Mouse (Mus musculus): ENCODE results near the gene Chpf. TPM values are rescaled to one million over a fixed set of nuclear protein-coding genes. Genes with fewer than 3 reads are reported as not detected.

Gene Chpf
- polyA plus RNA-seq, 1 experiment from 2014 or later, result 38.4 TPM

GRCm38 (mm10) chr1:75444208-75444607 lies 34.9 kb downstream of the Chpf start:
- no peak overlapping the region for H3K27ac ChIP-seq (ENCODE audit: low read length)
- no peak for ATAC-seq (ENCODE audit: insufficient number of reproducible peaks, insufficient read depth, low FRiP score, low read depth)
- peaks cover 30% of the 10 kb centered on the region; the same call in 1 of the 2 replicates for H3K4me1 ChIP-seq (ENCODE audit: control insufficient read depth, insufficient read depth, low read length)

GRCm38 (mm10) chr1:75443247-75444024 lies 35.7 kb downstream of the Chpf start:
- 40% methylated on average over 13 of the region's 13 CpGs for WGBS
- no peak overlapping the region for H3K27ac ChIP-seq (ENCODE audit: low read length)
- H3K27me3 ChIP-seq (ENCODE audit: control insufficient read depth, insufficient read depth, low read length), result peaks cover 3% of the 10 kb centered on the region; the same call in 1 of the 2 replicates
- no peak overlapping the region for H3K4me2 ChIP-seq (replicated peaks; ENCODE audit: low read depth, low read length)
- H3K9me3 ChIP-seq (ENCODE audit: control insufficient read depth, low read depth, low read length), result no peaks in the 10 kb centered on the region
- H3K4me1 ChIP-seq (ENCODE audit: control insufficient read depth, insufficient read depth, low read length), result peaks cover 23% of the 10 kb centered on the region; the same call in 1 of the 2 replicates
- ATAC-seq (ENCODE audit: insufficient number of reproducible peaks, insufficient read depth, low FRiP score, low read depth), result no peak
- H3K36me3 ChIP-seq (ENCODE audit: control insufficient read depth, insufficient read depth, low read length), result peaks cover 9% of the 10 kb centered on the region; the same call in 1 of the 2 replicates
- H3K9ac ChIP-seq (replicated peaks; ENCODE audit: low read depth, low read length), result no peak overlapping the region
- H3K4me3 ChIP-seq (ENCODE audit: low read depth, low read length), result no peak overlapping the region

More at GRCm38 (mm10) chr1:75444208-75444607, 34.9 kb downstream of the Chpf start:
- Histone ChIP-seq H3K9ac (replicated peaks; ENCODE audit: low read depth, low read length) (no peak overlapping the region), H3K27me3 (ENCODE audit: control insufficient read depth, insufficient read depth, low read length) (peaks cover 7% of the 10 kb centered on the region), H3K4me3 (ENCODE audit: low read depth, low read length) (no peak overlapping the region), H3K4me2 (replicated peaks; ENCODE audit: low read depth, low read length) (no peak overlapping the region), H3K36me3 (ENCODE audit: control insufficient read depth, insufficient read depth, low read length) (peaks cover 9% of the 10 kb centered on the region; the same call in 1 of the 2 replicates), H3K9me3 (ENCODE audit: control insufficient read depth, low read depth, low read length) (no peaks in the 10 kb centered on the region)
- 43% methylated on average over 3 of the region's 3 CpGs for WGBS

GRCm38 (mm10) chr1:75442811-75443210 lies 36.3 kb downstream of the Chpf start:
- H3K27ac ChIP-seq (ENCODE audit: low read length), result no peak overlapping the region
- no peak overlapping the region for H3K9ac ChIP-seq (replicated peaks; ENCODE audit: low read depth, low read length)
- no peaks in the 10 kb centered on the region for H3K9me3 ChIP-seq (ENCODE audit: control insufficient read depth, low read depth, low read length)
- H3K36me3 ChIP-seq (ENCODE audit: control insufficient read depth, insufficient read depth, low read length), result peaks cover 9% of the 10 kb centered on the region; the same call in 1 of the 2 replicates
- no peak for ATAC-seq (ENCODE audit: insufficient number of reproducible peaks, insufficient read depth, low FRiP score, low read depth)
- no peak overlapping the region for H3K4me2 ChIP-seq (replicated peaks; ENCODE audit: low read depth, low read length)
- peaks cover 3% of the 10 kb centered on the region; the same call in 1 of the 2 replicates for H3K27me3 ChIP-seq (ENCODE audit: control insufficient read depth, insufficient read depth, low read length)
- H3K4me3 ChIP-seq (ENCODE audit: low read depth, low read length), result no peak overlapping the region
- peaks cover 21% of the 10 kb centered on the region; the same call in 1 of the 2 replicates for H3K4me1 ChIP-seq (ENCODE audit: control insufficient read depth, insufficient read depth, low read length)
- WGBS, result 57% methylated on average over 8 of the region's 8 CpGs

- Histone ChIP-seq H3K4me1 (ENCODE audit: control insufficient read depth, insufficient read depth, low read length) (peaks cover 17% of the 10 kb centered on the region; the same call in 1 of the 2 replicates), H3K4me2 (replicated peaks; ENCODE audit: low read depth, low read length) (no peak overlapping the region), H3K9ac (replicated peaks; ENCODE audit: low read depth, low read length) (no peak overlapping the region), H3K27me3 (ENCODE audit: control insufficient read depth, insufficient read depth, low read length) (peaks cover 3% of the 10 kb centered on the region; the same call in 1 of the 2 replicates), H3K36me3 (ENCODE audit: control insufficient read depth, insufficient read depth, low read length) (peaks cover 9% of the 10 kb centered on the region; the same call in 1 of the 2 replicates), H3K27ac (ENCODE audit: low read length) (no peak overlapping the region), H3K9me3 (ENCODE audit: control insufficient read depth, low read depth, low read length) (no peaks in the 10 kb centered on the region), H3K4me3 (ENCODE audit: low read depth, low read length) (no peak overlapping the region)
- 85% methylated on average over 9 of the region's 9 CpGs for WGBS
- no peak for ATAC-seq (ENCODE audit: insufficient number of reproducible peaks, insufficient read depth, low FRiP score, low read depth)
Observed at GRCm38 (mm10) chr1:75442171-75442570, 36.9 kb downstream of the Chpf start.

GRCm38 (mm10) chr1:75441471-75441996 lies 37.6 kb downstream of the Chpf start:
- H3K4me1 ChIP-seq (ENCODE audit: control insufficient read depth, insufficient read depth, low read length), result peaks cover 17% of the 10 kb centered on the region; the same call in 1 of the 2 replicates
- H3K36me3 ChIP-seq (ENCODE audit: control insufficient read depth, insufficient read depth, low read length), result peaks cover 9% of the 10 kb centered on the region; the same call in 1 of the 2 replicates
- no peaks in the 10 kb centered on the region for H3K9me3 ChIP-seq (ENCODE audit: control insufficient read depth, low read depth, low read length)
- H3K9ac ChIP-seq (replicated peaks; ENCODE audit: low read depth, low read length), result no peak overlapping the region
- no peak overlapping the region for H3K4me3 ChIP-seq (ENCODE audit: low read depth, low read length)
- no peak overlapping the region for H3K4me2 ChIP-seq (replicated peaks; ENCODE audit: low read depth, low read length)
- no peak for ATAC-seq (ENCODE audit: insufficient number of reproducible peaks, insufficient read depth, low FRiP score, low read depth)
- WGBS, result 87% methylated on average over 15 of the region's 15 CpGs
- no peak overlapping the region for H3K27ac ChIP-seq (ENCODE audit: low read length)
- peaks cover 3% of the 10 kb centered on the region; the same call in 1 of the 2 replicates for H3K27me3 ChIP-seq (ENCODE audit: control insufficient read depth, insufficient read depth, low read length)

- no peak overlapping the region for H3K9ac ChIP-seq (replicated peaks; ENCODE audit: low read depth, low read length)
- no peak for ATAC-seq (ENCODE audit: insufficient number of reproducible peaks, insufficient read depth, low FRiP score, low read depth)
- no peak overlapping the region for H3K27ac ChIP-seq (ENCODE audit: low read length)
- H3K4me1 ChIP-seq (ENCODE audit: control insufficient read depth, insufficient read depth, low read length), result peaks cover 15% of the 10 kb centered on the region; the same call in 1 of the 2 replicates
- no peaks in the 10 kb centered on the region; the same call in 1 of the 2 replicates for H3K27me3 ChIP-seq (ENCODE audit: control insufficient read depth, insufficient read depth, low read length)
- no peak overlapping the region for H3K4me3 ChIP-seq (ENCODE audit: low read depth, low read length)
- H3K36me3 ChIP-seq (ENCODE audit: control insufficient read depth, insufficient read depth, low read length), result peaks cover 9% of the 10 kb centered on the region; the same call in 1 of the 2 replicates
- H3K9me3 ChIP-seq (ENCODE audit: control insufficient read depth, low read depth, low read length), result no peaks in the 10 kb centered on the region
- WGBS, result 96% methylated on average over 7 of the region's 7 CpGs
- H3K4me2 ChIP-seq (replicated peaks; ENCODE audit: low read depth, low read length), result no peak overlapping the region
Observed at GRCm38 (mm10) chr1:75440661-75441060, 38.4 kb downstream of the Chpf start.

- Histone ChIP-seq H3K36me3 (ENCODE audit: control insufficient read depth, insufficient read depth, low read length) (peaks cover 9% of the 10 kb centered on the region; the same call in 1 of the 2 replicates), H3K4me3 (ENCODE audit: low read depth, low read length) (no peak overlapping the region), H3K9ac (replicated peaks; ENCODE audit: low read depth, low read length) (no peak overlapping the region), H3K4me1 (ENCODE audit: control insufficient read depth, insufficient read depth, low read length) (peaks cover 11% of the 10 kb centered on the region; the same call in 1 of the 2 replicates), H3K9me3 (ENCODE audit: control insufficient read depth, low read depth, low read length) (no peaks in the 10 kb centered on the region), H3K27ac (ENCODE audit: low read length) (no peak overlapping the region), H3K27me3 (ENCODE audit: control insufficient read depth, insufficient read depth, low read length) (no peaks in the 10 kb centered on the region), H3K4me2 (replicated peaks; ENCODE audit: low read depth, low read length) (no peak overlapping the region)
- 78% methylated on average over 8 of the region's 9 CpGs for WGBS
- no peak for ATAC-seq (ENCODE audit: insufficient number of reproducible peaks, insufficient read depth, low FRiP score, low read depth)
Observed at GRCm38 (mm10) chr1:75438782-75439181, 40.3 kb downstream of the Chpf start.

- Histone ChIP-seq H3K27ac (ENCODE audit: low read length) (peak within 1 kb of the TSS; percentile 59; the same call in 1 of the 2 replicates), H3K9me3 (ENCODE audit: control insufficient read depth, low read depth, low read length) (no peaks in the 10 kb centered on the region), H3K4me3 (ENCODE audit: low read depth, low read length) (peak within 1 kb of the TSS; percentile 60), H3K9ac (replicated peaks; ENCODE audit: low read depth, low read length) (peak within 1 kb of the TSS; percentile 73), H3K4me2 (replicated peaks; ENCODE audit: low read depth, low read length) (peak within 1 kb of the TSS; percentile 81), H3K36me3 (ENCODE audit: control insufficient read depth, insufficient read depth, low read length) (peaks cover 3% of the 10 kb centered on the region; the same call in 1 of the 2 replicates), H3K4me1 (ENCODE audit: control insufficient read depth, insufficient read depth, low read length) (peaks cover 11% of the 10 kb centered on the region; the same call in 1 of the 2 replicates), H3K27me3 (ENCODE audit: control insufficient read depth, insufficient read depth, low read length) (no peaks in the 10 kb centered on the region)
- 5% methylated on average over 28 of the region's 28 CpGs for WGBS
- peak; percentile 74 for ATAC-seq (ENCODE audit: insufficient number of reproducible peaks, insufficient read depth, low FRiP score, low read depth)
Observed at GRCm38 (mm10) chr1:75435475-75436328, 43.4 kb downstream of the Chpf start, which contains the start of gene Gmppa. Gene Gmppa (plus strand): TSS chr1:75435930.

All from stomach, embryonic 14.5 days (tissue).